Mouse (Mus musculus): Measurements from ENCODE around the gene Mief2.
A peak's percentile ranks its signal among the peaks of the same experiment; 100 is the strongest.

The Mief2 gene

DNA sequence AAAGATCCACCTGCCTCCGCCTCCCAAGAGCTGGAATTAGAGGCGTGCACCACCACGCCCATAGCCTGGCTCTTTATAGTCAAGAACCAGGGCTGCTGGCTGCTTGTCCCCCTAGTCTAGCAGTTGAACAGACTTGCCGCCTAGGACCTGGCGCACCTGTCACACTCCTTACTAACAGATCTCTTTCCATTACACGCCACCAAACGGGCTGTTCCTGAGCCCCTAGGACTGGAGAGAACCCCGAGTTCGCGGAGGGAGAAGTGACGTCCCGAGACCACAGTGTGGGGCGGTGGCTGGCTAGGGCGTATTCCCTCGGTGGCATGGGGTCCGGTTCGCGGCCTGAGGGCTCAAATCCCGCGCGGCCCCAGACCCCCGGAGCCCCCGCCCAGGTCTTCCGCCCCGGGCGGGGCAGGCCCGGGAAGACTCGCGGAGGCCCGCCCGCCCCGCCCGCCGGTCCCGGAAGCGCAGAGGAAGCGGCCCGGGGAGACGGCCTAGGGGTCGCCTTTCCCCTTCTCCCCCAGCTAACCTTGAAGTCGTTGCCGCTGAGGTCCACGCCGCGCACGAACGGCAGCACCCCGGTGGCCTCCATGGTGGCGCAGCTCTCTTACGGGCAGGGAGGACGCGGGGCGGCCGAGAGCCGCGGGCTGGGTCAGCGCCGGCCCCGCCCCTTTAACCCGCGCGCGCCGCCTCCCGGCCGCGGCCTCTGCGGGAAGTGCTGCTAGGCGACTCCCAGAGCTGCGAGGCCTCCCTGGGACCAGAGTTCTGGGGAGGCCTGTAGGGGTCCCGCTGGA is 1.4 kb upstream of the Mief2 start, which contains the start of gene Flii:
Flii (minus strand) TSS at position 663 of the 791 bp plus-strand sequence.
- peak; percentile 77 for DNase-seq

DNA sequence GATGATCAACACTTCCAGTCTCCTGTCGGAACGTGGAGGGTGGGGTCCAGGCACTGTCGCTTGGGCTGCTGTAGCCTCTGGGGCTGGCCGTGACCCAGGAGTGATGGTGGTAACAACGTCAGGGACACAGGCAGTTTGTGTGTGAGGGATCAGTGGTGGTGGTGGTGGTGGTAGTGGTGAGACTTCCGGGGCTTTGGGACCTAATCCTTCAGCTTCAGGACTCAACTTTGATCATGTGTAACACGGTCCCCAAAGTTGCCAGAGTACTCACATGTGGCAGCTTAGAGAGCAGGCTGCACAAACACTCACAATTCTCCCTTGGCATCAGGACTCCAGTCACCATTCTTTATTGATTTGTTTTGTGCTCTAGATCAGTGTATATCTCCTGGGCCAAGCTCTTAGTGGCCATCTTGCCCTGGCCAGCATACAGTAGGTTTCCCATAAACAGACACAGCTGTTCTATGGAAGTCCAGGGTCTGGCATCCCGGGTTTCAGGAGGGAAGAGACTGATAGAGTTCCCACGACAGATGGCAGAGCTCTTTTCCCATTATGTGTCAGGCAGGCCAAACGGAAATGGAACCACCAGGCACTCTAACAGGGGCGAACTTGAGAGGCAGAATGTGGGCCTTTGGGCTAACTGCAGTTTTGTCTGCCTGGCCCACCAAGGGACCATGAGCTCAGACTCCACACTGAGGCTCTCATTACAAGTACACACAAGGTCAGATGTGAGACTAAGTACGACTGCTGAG is 632 bp upstream of the Mief2 start:
- no peak for DNase-seq

DNA sequence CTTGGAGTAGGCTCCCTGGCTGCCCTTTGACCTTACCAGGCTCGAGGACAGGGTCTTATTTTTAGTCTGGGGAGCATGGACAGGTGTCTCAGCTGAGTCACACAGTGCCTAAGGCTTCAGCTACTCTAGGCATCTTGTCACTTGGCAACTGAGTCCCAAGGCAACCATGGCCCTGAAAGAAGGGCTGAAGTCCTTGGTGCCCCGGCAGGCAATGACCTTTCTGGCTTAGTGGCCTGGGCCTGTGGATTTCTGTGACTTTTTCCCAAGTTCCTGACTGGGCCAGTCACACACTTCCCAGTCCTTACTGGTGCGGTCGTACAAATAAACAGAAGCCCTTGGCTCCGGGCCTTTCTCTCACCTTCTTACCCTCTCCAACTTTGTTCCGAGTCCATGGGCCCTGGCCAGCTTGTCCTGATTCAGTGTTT is 1.0 kb downstream of the Mief2 start:
- DNase-seq = no peak

DNA sequence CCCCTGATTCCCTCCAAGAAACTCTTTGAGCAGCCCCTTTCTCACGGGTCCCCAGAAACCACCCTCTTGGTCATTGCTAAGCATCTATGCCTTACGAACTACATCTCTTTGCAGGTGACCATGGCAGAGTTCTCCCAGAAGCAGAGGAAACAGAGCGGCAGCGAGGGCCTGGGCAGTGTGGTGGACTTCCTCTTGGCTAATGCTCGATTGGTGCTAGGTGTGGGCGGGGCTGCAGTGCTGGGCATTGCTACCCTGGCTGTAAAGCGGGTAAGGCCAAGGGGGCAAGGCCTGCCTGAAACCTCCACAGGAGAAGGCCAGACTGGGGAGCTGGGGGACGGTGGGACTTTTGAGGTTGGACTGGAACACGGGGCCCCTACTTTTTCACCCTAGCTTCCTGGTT is 2.0 kb downstream of the Mief2 start:
- DNase-seq = no peak

DNA sequence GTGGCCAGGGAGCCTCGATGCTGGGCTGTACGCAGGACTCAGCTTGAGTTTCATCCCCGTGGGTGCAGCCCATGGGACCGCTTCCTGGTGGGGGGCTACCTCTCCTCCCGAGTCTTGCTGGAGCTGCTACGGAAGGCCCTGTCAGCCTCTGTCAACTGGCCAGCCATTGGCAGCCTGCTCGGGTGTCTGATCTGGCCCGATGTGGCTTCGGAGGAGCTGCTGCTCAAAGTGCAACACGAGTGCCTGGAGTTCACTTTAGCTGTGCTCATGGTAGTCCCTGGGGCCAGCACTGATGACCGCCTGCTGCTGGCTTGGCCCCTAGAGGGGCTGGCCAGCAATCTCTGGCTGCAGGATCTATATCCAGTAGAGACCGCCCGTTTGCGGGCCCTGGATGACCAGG is 3.1 kb downstream of the Mief2 start:
- DNase-seq = no peak

DNA sequence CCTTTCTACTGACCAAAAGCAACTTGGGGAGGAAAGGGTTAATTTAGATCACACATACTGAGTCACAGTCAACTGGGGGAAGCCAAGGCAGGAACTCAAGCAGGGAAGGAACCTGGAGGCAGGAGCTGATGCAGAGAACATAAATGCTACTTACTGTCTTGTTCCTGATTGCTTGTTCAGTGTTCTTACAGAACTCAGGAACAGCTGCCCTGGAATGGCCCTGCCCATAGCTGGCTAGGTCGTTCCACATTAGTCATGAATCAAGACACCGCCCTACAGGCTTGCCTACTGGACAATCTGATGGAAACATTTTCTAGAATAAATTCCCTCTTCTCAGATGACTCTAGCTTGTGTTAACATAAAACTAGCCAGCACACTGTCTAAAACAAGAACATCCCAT is 6.0 kb downstream of the Mief2 start:
- no peak for DNase-seq

DNA sequence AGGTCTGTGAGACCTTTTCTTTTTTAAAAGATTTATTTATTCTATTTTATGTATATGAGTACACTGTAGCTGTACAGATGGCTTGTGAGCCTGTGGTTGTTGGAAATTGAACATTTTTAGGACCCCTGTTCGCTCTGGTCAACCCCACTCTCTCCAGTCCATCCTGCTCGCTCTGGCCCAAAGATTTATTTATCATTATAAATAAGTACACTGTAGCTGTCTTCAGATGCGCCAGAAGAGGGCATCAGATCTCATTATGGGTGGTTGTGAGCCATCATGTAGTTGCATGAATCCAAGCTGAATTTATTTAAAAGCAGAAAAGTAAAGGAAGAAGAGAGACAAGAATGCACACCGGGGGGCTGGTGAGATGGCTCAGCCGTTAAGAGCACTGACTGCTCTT is 7.0 kb downstream of the Mief2 start:
- no peak for DNase-seq

DNA sequence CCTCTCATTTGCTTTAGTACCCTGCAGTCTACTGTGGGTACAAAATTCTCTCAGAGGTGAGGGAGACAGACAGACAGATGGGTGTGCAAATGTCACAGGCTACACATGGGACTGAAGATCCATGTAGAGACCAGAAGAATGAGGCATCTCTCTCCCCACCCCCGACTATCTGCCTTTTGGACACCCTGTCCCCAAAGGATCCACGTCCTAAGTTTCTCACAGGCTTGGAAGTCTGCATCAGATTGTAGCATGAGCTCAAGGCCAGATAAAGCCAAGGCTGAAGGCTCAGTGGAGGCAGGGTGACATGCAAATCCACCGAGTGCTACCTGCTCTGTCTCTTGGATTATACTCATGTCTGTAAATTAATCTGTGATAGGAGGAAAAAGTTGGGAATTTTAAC is 8.3 kb downstream of the Mief2 start:
- no peak for DNase-seq

DNA sequence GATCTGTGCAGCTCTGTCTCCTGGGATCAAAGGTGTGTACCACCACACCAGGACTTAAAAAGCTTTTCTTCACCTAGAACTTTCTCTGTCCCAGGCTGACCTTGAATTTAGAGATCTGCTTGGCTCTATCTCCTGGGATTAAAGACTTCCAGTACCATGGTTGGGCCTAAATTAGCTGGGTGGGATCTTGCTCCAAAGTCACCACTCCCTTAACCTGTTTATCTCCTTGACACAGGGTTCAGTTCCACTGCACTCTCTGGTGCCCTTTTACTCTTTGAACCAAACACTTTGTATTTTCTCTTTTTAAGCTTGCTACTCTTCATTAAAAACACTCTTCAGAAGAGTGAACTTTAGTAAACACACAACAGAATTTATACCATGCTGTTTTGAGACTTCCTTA is 9.3 kb downstream of the Mief2 start:
- DNase-seq = no peak

DNA sequence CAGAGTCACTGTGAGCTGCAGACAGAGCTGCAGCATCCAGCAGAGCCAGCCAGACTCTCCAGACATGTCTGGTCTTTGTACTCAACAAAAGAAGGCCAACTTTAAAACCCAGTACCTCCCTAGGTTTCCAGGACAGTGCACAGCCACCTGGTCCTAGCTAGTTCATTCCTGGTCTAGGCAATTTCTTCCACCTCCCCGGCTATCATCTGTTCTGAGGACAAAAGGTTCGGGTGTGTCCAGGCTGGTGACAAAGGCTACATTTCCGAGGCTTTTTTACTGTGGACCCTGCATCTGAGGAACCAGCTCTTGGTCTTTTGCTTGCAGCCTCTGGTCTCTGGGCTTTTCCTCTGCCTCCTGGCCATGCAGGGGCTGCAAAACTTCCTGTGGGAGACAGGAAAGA is 12.1 kb downstream of the Mief2 start:
- DNase-seq = no peak

DNA sequence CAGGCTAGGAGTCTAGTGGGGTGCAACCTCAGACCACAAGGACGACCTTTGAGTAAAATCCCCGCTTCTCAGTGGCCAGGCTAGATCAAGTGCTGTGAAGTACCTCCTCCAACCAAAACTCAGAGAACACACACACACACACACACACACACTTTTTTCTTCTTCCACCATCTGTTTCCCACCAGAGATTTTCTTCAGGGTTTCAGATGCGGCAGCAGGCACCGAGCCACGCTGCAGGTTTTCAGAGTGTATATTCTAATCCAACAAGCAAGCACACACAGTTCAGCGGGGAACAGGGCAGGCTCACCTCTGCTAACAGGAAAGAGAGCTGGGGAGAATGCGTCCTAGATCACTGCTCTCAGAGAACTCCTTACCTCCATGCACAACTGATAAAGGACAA is 27.4 kb downstream of the Mief2 start:
- DNase-seq = no peak

DNA sequence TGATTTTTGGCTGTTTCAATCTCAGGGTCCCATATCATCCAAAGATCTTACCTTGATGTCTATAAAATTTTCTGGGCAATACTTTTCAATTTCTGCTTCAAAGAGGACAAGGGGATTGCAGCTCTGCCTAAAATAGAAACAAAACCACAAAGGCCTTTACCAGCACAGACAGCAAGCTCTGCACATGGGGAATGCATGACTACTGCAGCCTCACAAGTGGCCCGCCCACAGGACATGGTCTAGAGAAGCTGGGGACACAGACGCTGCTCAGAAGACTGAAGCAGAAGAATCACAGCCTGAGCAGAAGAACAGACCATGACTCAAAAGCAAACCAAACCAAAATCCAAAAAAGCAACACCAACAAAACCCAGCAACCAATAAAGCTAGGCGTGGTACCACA is 33.5 kb downstream of the Mief2 start:
- no peak for DNase-seq

DNA sequence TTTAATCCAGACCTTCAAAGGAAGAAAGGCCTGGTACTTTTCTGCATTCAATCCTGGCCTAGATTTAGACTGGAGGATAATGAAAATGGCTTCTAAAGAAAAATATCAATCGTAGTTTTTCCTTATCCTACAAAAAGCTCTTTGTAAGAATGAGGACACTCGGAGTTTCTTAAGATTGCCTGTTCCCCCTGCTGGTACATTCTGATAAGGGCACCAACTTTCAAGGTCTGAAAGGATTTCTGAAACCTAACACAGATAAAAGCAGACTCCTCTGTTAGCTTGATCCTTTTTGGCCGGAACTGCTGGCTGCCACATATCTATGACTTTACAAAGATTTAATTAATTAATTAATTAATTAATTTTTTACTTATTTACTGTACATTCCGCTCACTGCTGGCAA is 38.8 kb downstream of the Mief2 start:
- DNase-seq = no peak

DNA sequence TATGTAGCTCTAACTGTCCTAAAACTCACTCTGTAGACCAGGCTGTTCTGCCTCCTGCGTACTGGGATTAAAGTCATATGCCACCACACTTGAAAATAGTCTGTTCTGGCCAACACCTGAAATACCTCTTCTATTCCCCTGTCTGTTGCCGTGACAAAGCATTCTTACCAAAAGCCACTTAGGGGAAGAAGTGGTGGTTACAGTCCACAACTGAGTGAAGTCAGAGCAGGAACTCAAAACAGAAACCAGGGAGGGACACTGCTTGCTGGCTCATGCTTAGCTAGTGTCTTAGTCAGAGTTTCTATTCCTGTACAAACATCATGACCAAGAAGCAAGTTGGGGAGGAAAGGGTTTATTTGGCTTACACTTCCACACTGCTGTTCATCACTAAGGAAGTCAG is 41.1 kb downstream of the Mief2 start:
- no peak for DNase-seq

DNA sequence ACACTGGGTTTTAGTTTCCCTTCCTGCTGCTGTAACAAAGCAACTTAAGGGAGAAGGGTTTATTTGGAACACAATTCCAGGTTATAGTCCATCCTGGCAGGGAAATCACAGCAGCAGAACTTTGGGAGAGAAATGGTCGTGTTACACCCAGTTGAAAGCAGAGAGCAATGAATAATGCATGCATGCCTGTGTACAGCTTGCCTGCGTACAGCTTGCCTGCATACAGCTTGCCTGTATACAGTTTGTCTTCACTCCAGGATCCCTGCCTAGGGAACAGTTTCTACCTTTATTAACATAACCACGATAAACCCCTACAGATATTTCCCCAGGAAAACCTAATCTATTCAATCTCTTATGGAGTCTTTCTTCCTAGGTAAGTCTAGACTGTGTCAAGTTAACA is 42.6 kb downstream of the Mief2 start:
- DNase-seq = no peak

DNA sequence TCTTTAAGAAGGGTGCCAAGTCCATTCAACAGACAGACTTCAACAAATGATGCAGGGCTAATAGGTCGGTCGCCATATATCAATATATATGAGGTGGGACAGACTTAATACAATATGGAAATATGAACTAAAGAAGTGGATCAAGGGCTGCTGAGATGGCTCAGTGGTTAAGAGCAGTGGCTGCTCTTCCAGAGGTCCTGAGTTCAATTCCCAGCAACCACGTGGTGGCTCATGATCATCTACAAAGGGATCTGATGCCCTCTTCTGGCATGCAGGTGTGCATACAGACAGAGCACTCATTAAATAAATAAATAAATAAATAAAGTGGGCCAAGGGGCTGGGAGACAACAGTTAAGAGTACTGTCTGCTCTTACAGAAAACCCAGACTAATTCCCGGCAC is 44.0 kb downstream of the Mief2 start:
- no peak for DNase-seq

DNA sequence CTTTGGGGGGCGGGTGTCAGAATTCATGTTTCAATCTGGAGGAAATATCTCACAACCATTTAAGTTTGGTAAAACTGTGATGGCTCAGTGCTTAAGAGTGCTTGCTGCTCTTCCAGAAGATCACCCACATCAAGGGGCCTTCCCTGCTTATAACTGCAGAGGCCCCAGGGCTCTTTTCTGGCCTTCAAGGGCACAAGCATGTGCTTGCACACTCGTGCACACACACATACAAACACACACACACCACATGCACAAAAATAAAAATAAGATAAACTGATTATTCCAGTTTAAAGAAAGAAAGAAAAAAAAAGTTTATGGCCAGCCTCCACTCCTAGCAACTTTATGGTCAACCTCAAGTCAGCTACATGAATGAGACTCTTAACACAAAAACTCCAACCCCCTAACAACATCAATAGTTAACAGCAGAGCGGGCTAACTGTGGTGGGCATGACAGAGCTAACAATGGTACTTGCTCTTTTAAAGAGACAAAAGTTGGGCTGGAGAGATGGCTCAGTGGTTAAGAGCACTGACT is 46.0 kb downstream of the Mief2 start:
- DNase-seq = no peak

DNA sequence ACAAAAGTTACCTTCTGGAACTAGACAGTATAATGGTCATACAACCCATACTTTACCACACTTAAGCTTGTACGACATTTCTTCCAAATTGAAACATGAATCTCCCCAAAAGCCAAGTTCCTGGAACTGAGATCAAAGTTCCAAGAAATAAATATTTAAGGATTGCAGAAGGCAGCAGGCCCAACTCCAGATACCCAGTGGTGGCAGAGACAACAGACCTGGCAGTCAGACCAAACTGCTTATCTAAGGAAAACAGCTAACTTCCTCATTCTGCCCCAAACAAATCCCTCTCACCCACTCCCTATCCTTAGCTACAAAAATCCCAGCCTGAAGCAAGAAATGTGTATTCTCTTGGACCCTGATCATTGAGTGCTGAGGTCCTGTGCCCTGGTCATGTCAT is 46.6 kb downstream of the Mief2 start:
- no peak for DNase-seq

DNA sequence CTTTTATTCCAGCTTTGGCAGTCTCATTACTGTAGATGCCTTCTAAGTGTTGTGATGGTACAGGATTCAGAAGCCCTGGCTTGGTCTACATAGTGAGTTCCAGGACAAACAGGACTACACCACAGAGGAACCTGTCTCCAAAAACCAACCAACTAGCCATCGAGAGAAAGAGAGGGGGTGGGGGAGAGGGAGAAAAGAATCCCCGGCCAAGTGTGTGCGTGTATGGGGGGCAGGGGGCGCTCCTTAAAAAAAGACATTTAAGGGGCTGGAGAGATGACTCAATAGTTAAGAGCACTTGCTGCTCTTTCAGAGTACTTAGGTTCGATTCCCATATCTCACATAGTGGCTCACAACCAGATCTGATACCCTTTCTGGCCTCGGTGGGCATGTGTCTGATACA is 47.4 kb downstream of the Mief2 start:
- DNase-seq = no peak

DNA sequence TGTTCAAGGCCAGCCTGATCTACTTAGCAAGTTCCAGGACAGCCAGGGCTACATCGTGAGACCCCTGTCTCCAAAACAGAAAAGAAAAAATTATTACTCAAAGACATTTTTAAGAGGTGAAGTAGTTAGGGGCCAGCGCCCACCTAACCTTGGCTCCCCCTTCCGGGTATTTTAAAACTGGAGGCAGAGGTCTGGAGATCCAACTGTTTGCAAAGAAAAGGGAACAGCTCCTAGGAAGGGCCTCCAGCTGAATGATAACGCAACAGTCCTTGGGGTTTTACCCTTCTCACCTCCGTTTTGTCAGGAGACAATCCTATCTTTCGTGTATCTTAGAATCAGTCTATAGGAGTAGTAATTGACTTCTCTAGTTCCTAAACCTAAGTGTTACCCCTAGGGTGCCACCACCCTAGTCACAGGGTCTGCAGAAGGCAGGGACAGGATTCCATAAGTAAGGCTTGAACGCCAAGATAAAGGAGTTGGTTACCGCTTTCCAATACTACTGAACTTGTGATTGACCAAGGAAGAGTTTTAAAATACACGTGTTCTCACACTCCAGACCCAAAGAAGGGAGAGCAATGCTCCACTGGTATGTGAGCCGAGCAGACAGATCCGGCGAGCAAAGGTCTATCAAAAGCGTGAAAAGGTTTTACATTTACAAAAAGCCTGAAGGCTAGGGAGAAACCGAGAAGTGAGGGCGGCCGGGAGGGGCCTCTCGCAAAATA is 48.1 kb downstream of the Mief2 start:
- no peak for DNase-seq

DNA sequence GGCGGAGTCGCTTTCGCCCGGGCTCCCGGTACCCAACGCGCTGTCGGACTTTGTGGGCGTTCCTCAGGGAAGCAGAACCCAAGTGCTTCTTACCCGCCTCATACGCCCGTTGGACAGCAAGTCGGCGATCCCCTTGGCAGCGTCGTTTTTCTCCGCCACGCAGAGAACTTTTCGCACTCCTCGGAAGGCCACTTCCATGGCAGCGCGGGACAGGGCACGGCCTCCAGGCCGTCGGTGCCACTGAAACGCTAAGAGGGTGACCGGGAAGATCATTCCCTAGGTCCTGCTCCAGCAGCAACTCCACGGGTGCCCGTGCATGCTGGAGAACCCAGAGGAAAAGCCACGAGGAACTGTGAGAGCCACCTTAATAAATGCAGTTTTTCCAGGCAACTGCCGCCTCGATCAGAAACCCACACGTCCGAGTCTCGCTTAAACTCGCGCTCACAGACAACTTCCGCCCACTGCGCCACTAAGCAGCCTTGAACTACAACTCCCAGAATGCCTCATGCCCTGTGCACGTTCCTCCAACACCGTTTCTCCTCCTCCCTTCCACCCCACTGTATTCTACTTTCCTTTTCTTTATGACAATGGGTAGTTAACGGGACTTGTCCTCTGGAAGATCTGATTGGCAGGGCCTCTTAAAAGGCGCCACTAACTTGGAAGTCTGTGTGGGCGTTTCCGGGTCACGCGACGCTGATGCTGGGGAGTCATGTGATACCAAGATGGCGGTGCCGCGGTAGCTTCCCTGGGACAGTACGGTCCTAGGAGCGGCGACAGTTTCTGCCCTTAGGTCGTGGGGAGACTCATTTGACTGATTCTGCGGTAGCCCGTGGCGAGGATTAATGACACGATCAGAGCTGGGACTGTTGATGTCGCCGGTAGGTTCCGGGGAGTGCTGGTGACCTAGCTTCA is 48.9 kb downstream of the Mief2 start, which contains the start of the genes Top3a and Smcr8:
Top3a (minus strand) TSS at position 537 of the 912 bp plus-strand sequence.
Smcr8 (plus strand) TSS at position 696 of the 912 bp plus-strand sequence.
- DNase-seq = peak; percentile 76

DNA sequence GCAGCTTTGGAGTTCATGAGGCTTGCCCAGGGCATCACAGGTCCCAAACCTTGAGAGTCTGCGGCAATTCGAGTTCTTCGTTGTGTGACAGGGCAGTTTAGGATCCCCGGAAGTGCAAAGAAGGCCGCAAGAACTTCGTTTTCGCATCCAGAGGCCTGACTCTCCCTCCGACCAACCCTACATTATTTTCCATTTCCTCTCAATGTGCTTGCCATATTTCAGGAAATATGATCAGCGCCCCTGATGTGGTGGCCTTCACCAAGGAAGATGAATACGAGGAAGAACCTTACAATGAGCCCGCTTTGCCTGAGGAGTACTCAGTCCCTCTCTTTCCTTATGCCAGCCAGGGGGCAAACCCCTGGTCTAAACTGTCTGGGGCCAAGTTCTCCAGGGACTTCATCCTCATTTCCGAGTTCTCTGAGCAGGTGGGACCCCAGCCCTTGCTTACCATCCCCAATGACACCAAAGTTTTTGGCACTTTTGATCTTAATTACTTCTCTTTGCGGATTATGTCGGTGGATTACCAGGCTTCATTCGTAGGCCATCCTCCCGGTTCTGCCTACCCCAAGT is 49.7 kb downstream of the Mief2 start:
- no peak for DNase-seq
